Mouse (Mus musculus): ENCODE data around the gene Meis2.
A peak's percentile ranks its signal among the peaks of the same experiment; 100 is the strongest.

Gene Meis2

DNA sequence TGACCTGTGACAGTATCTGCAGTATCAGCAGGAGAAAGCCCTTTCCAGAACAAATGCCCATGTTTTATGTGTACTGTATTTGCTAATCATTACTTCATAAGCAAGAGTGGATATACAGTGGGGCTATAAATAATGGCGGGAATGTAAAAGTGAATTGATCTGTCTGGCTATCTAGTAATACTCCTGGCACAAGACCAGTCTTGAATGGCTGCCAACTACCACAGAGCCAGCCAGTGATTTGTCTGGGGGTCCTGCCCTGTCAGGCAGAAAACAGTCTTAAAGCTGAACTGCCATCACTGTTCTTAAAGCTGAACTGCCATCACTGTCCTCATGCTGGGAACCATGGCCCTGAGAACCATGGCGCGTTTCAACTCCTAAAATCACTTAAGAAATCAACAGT lies 169.9 kb downstream of the Meis2 start:
- DNase-seq (ENCODE audit: low spot score): no peak

DNA sequence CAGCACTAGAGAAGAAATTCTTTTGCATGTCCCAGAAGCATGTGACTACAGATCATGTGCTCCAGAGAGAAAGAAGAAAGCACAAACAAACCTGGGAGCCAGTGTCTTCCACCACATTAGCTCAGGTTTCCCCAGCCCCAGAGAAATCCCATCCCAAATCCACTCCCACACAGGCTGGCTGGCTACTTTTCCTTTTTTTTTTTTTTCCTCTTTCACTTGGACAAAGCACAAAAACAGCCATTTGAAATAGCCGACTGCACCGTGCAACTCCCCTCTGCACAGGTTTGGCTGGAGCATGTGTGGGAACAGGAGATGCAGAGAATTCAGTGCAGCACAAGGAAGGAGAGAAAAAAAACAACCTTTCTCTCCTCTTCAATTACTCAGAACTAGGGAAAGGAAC lies 170.4 kb downstream of the Meis2 start:
- DNase-seq (ENCODE audit: low spot score): no peak

DNA sequence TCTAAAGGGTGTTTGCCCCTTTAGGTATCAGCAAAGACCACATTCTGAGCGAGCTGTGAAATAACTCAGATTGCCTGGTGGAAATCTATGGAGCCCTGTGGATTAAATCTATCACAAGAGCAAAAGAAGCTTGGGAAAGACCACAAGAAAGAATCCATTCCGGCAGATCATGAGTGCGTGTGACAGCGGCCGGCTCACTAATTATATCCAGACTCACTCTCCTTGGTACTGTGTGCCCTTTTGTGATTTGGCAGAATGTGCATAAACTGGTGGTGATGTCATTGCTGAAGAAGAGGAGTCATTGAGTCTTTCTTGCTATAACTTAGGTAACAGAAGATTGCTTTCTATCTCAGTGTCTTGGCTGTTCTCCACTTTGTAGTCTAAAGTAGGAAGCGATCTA lies 172.5 kb downstream of the Meis2 start:
- DNase-seq (ENCODE audit: low spot score): no peak

DNA sequence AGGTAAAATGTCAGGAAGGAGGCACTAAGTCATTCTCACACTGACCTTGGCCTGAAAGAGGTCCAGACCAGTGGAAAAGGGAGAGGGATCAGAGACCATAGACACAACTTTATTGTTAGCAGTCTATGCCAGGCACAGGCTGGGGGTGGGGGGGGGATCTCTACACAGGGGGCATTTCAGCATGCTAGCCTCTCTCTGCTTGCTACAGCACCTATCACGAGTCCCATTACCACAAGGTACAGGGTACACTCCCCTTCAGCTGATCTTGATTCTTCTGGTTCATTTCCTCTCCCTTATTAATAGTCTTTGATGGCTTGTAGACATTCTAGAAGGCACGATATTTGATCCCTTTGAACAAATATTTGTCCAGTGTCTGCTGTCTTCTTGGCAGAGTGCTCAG lies 174.9 kb downstream of the Meis2 start:
- DNase-seq (ENCODE audit: low spot score): no peak

DNA sequence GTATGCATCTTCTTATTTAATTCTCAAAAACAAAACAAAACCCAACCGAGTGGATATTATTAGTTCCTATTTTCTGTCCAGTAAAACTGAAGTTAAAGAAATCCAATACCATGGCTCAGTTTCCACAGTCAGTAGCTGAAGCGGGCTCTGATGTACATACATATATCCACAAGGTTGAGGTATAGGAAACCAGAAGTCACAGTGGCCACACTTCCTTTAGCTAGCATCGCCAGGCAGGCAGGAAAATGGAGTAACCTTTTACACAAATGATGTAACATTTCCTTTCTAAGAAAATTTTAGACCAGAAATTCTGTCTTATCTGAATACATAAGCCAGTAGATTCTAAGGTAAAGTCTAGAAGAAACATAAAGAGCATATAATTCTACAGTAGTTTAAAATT lies 175.6 kb downstream of the Meis2 start:
- DNase-seq (ENCODE audit: low spot score): no peak

DNA sequence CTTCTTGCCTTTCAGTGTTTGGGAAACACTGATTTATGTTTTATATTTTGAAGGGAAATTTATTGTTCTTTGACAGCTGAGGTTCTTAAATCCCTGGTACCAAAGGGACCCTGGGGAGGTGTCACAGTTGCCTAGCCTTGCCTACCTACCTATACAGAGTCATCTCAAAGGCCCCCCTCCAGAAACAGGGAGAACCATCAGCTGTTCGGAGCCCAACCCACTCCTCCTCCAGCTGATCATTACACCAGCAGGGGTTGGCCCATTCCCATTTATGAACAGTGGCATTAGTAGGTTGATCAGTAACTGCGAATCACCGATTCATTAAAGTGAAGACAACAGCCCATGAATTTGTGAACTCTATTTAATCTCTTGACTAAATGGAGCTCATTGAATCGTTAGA lies 176.4 kb downstream of the Meis2 start:
- no peak for DNase-seq (ENCODE audit: low spot score)

DNA sequence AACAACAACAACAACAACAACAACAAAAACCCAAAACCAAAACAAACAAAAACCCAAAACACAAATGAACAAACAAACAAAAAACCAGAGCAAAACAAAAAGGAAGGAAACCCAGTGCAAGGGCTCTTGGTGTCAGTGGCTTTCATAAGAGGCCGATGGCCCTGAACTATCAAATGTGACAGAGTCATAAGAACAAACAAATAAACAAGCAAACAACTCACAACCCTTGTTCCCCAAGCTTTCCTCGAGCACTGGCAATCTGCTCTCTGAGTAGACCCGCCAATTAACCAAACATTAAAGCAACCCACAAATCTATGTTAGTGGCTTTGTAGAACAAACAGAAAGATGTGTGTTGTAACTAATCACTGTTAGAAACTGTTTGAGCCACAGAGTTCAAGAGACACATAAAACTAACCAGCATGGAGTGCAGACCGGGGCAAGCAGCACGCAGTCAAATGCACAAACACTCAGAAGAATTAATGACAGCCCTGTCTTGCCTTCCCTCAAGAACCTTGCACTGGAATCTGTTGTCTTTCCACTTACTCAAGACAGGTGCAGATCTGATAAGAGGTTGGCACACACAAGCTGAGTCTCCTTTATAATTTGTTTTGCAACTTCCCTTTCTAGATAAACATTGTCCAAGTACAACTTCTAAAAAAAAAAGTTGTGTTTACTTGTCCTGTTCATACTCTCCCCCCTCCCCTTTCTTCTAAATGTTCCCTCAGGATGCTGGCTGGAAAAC lies 177.1 kb downstream of the Meis2 start:
- DNase-seq (ENCODE audit: low spot score): no peak

DNA sequence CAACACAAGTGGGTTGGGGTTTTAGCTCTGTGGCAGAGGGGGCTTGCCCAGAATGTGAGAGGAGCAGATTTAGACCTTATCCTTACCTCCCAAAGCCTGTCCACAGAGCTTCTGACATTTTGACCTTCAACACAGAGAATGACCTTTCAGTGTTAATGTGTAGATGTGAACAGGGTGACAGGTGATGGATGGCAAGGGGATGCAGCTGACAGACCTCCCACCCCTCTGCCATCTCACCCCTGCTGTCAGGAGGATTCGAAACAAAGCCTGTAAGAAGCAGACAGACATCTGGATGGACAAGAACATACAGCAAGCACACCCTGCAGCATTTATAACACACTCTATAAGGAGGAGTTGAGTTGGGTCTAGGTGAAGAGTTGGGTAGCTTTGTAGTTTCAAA lies 178.0 kb downstream of the Meis2 start:
- DNase-seq (ENCODE audit: low spot score): no peak

DNA sequence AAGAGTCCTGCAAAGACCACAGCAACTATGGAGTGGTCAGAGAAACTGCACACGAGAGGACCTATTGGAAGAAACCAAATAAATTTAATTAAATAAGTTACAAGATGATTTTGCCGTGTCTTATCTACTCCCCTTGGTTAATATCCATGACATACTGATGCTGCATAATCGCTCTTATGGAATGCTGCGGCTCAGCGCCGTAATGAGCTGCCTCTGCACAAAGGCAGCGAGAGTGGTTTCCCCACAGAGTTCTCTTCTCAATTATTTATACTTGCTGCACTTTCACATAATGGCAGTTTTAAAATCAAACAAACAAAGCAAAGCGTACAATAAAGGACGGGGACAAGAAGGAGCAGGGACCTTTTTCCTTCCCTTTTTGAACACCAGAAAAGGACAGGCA lies 181.5 kb downstream of the Meis2 start:
- DNase-seq (ENCODE audit: low spot score): no peak

DNA sequence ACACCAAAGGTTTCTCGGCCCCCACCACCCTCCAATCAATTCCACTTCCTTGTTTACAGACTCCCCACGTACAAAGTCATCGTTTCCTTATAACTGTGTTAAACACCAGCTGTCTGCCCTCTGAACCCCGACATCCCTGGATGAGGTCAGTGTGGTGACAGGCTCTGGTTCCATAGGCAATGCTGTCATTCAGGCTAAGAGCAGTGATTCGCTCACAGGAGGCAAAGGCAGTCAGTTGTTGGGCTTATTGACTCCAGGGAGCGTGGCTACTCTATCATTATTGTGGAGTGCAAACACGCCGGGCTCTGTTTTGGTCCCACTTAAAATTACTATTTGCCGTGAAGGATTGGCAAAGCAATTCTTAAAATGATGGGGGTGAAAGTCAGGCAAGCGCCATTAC lies 182.1 kb downstream of the Meis2 start:
- DNase-seq (ENCODE audit: low spot score): no peak

DNA sequence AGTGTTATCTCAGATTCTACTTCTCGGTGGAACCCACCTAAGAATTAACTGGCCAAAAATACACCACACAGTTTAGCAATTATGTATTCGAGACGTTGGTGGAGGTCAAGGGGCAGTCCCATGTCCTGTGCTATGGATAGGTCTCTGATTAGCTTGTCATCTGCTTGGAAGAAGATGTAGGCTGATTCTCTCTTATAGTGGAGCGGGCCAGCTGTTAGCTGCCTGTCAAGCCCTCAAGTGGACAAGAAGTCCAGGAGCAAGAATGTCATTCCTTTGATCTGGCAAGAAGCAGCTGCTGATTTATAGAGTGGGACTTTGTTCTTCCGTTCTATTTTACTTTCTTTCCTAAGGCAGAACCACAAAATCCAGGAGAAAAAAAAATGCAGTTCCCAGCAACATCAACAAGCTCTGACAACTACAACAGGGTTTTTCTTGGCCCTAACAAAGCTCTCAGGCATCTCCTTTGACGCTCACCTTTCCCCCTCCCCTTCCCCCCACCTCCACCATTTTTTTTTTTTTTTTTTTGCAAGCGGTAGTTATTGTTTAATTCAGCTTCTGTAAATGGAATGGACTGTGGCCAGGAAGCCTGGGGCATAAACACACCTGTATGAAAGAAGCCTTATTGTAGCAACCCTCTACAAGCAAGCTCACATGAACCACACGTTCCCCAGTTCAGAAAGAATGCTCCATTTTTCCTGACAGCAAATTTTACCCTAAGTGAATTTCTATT lies 189.7 kb downstream of the Meis2 start:
- no peak for DNase-seq (ENCODE audit: low spot score)

DNA sequence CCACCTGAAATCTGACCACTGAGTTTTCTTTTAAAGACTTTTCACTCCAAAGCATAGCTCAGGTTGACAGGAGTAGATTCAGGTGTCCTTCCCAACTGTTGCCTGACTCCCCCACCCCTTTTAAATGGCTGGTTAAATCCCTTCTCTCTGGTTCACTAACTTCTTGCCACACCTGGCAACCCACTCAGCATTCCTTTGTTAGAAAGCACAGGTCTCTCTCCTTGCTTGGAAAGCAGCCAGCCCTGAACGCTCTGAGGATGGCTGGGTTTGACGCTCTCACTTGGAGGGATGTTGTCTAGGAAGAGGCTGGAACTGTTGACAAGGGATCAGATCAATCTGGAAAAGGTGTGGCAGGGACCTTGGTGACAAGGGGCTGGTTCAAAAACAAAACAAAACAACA lies 192.8 kb downstream of the Meis2 start:
- DNase-seq (ENCODE audit: low spot score): no peak

DNA sequence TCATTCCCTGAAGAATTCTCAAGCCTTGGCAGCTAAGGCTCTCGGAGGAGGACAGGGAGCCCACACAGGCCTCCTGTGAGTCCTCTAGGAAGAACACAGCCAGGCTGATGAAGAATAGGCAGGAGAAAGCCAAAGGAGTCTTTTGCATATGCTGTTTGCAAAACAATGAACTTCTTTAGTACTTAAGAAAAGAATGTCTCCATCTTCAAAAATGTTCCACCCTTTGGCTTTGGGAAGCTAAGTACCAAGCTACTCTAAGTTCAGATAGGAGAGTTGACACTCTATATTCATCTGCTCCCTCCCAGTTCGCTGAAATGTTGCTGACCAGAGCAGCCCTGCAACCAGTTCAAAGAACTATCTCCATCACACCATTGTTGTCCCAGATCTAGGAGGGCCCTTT lies 195.7 kb downstream of the Meis2 start:
- no peak for DNase-seq (ENCODE audit: low spot score)

DNA sequence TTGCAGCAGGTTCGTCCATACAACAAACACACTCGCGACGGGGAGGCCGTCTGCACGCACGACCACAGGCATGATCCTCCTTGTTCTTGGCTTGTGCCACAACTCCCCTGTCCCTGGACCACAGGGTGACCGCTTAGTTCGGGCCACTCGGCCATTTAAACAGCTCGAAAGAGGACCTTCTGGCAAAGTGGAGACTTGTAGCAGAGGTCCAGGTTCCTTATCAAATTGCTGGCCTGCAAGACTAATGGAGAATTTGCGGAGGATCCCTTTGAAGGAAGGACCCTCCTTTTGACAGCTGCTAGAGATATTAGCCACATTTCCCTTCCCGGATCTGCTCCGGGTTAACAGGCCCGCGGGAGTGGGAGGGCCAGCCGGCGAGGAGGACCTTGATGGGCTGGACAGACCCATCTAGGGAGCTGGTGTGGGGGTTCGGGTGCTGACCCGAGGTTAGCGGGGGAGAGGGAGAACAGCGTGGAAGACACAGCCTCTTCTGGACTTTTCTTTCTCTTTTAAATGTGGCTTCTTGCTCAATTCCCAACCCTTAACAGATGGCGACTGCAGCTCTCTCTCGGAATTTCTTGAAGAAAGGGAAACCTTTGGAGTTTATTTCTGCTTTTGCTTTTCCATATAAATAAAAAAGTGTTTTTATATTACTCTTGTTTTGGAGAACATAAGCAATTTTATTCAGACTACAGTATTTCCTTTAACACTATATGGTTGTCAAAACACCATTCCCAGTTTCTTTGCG lies 204.9 kb downstream of the Meis2 start:
- peak; percentile 47 for DNase-seq (ENCODE audit: low spot score)

DNA sequence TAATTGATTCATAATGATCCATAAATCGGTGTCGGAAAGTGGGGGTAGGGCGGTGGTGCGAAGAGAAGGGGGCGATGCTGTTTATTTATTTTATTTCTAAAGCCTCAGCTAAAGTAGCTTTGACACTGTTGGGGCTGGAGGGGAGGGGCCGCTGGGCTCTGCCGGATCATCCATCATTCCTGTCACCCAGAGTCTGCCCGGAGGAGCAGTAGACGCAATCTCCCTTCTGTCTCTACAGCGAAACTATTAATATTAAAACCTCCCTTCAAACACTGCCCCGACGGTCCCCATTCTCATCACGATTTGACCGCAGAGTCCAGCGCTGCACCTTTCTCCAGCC lies 205.5 kb downstream of the Meis2 start:
- no peak for DNase-seq (ENCODE audit: low spot score)

DNA sequence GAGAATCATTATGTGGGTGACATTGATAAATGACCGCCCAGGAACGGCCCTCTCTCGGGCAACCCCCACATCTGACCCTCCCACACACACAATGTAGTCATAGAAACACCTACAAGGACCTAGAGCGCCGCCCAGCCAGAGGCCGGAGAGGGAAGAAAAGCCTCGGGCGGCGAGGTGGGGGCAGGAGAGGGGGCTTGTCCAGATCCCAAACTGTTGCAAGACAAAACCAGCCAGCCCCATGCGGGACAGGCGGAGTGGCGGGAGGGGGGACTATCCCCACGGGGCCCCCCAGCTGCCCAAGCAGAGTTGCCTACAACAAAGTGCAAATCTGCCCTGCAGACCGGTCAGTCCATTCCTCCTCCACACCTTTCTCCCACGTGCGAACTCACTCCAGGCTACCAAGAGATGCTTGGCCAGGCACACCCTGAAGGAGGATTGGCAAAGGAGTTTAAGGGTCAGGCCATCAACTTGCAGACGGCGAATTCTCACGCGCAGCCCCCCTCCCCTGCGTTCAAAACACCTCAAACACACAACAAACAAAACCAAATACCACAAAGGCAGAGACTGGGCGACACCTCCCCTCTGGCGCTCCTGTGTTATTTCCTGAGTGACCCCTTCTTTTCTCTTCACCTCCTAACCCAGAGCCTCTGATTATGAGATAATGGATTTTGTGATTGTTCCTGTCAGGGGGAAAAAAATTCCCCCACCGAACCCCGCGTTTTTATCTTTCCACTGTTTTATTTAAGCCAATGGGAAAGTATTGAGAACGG lies 206.1 kb downstream of the Meis2 start:
- no peak for DNase-seq (ENCODE audit: low spot score)

DNA sequence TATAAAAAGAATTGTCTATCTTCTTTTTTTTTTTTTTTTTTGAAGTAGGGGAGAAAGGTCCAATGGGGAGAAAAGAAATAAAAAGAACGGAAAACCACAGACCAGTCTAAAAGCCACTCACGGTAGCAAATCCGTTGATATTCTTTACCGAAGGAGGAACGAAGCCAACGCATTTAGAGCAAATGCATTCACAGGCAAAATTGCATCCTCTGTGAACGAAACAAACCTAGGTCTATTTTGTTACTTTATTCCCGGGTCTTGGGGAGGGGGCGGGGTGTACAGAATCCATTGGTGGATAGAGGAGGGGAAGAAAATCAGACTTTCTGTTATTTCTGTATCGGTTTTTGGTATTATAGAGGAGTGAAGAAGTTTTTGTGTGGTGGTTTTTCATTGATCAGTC lies 206.7 kb downstream of the Meis2 start:
- DNase-seq (ENCODE audit: low spot score): no peak

DNA sequence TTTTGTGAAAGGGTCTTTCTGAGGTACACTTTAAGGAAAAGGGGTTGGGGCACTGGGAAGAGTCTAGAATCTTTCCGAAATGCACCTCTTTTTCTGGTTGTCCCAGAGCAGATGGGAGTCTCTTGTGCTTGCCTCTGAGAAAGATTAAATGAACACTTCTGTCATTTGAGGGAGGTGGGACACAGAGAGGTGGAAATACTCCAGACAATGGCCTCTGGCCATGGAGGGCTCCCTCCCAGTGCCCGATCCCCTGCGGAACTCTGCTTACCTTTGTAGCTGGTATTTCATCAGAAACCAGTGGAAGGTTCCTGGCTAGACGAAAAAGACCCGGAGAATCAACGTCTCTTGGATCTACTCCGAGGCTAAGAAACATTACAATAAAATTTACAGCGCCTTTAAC lies 207.4 kb downstream of the Meis2 start:
- DNase-seq (ENCODE audit: low spot score): no peak

DNA sequence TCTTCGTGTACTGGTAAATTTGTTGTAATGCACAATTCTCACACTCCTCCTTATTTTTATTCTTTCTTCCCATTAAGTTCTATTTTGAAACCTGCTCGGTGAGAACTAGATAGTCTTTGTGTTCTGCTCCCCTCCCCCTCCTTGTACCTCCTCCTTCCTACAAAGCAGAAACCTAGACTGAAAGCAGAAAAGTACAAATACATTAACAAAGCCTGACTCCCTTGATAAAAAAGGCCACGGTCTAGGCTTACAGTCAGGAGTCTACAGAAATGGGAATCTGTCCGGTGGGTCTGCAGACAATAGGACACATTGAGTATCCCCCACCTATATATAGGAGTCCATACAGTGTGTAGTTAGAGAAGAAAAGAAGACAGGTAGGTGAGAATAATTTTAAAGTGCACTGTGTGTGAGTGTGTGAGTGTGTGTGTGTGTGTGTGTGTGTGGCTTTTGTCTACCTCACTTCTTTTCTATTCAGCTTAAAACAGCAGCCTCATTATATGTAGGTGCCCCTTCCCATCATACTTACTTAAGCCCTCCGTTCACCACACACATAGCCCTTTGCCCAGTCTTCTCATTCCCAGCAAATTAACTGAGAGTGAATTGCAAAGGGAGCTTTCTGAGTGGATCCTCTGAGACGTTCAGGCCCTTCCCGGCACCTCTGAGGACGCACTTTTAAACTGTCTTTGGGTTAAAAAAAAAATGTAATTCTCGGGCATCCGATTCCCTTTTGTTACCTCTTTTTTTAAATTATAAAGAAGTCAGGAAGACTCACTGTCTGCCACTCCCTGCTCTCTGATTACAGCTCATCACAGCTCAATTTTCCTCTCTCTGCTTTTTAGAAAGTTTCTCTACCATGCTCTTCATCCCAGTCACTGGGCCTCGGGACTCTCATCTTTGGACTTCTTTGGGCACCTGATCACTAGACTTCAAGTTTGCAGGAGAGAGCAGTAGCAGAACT lies 208.2 kb downstream of the Meis2 start:
- DNase-seq (ENCODE audit: low spot score): no peak

DNA sequence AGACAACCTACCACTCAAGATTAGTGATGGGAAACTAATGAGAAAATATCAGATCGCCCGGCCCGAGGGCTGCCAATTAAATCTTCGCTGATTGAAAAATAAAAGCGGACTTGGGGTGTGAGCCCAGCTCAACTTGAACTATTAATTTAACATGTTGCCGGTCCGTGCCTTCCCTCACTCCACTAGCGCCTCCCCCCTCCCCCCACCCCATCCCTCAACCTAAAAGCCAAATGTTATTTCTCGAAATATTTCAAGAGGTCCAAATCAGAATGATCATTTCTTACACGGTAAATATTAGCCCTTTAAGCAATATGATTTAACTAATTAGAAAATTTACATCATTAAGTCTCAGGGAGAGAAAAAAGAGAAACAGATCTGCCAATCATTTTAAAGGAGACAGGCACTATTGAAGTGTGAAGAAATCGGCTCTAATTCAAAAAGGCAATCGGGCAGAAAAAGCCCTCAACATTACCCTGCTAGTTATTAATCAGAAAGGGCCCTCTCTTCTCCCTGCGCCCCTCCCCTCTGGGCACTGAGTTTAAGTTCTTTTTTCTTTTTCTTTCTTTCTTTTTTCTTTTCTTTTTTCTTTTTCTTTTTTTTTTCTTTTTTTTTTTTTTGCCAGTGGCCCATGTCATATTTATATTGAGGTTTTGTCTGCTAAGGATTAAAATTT lies 209.1 kb downstream of the Meis2 start:
- DNase-seq (ENCODE audit: low spot score): no peak

Data from ovary, postnatal 10 days (tissue).